Mouse (Mus musculus) heart, embryonic 14.5 days (tissue): ENCODE results near the gene Med24. TPM values are rescaled to one million over a fixed set of nuclear protein-coding genes. Genes with fewer than 3 reads are reported as not detected.

ENCODE experiments used
- ATAC-seq: fragments of 200-750 bp; cut with Nextera tagmentation; 2 replicates; pipeline ENCODE4 v1.8.0; 2017; ENCODE audit warnings: low read depth, moderate TSS enrichment; ENCODE audit not compliant: insufficient number of reproducible peaks, insufficient read depth, low FRiP score
- H3K27ac ChIP-seq, 2 experiments: fragments of 200-500 bp in 1 of 2; fragments of 300-500 bp in 1 of 2; sonication (generic) in 1 of 2; replicated peaks in 1 of 2; 2 replicates each; pipeline ENCODE4 v1.5.1; 2012 to 2014; ENCODE audit warnings: low read depth in 2 of 2, low read length in 2 of 2, control low read depth in 1 of 2, mild to moderate bottlenecking in 1 of 2, mixed read lengths in 1 of 2; ENCODE audit not compliant: control insufficient read depth in 1 of 2, insufficient read depth in 1 of 2
- H3K27me3 ChIP-seq: fragments of 300-500 bp; sonication (generic); 2 replicates; pipeline ENCODE4 v1.6.1; 2014; ENCODE audit warnings: mild to moderate bottlenecking, low read length, control low read depth; ENCODE audit not compliant: control insufficient read depth, insufficient read depth
- H3K36me3 ChIP-seq: fragments of 300-500 bp; sonication (generic); 2 replicates; pipeline ENCODE4 v1.6.1; 2014; ENCODE audit warnings: mild to moderate bottlenecking, control low read depth, low read length, mixed read lengths; ENCODE audit not compliant: control insufficient read depth, insufficient read depth
- H3K4me1 ChIP-seq, 2 experiments: fragments of 200-500 bp in 1 of 2; fragments of 300-500 bp in 1 of 2; sonication (generic) in 1 of 2; 2 replicates each; pipeline ENCODE4 v1.6.1; 2012 to 2014; ENCODE audit warnings: low read length in 2 of 2, control low read depth in 1 of 2, mixed read lengths in 1 of 2; ENCODE audit not compliant: control insufficient read depth in 2 of 2, insufficient read depth in 2 of 2
- H3K4me2 ChIP-seq: fragments of 300-500 bp; sonication (generic); 2 replicates; pipeline ENCODE4 v1.6.1; 2014; ENCODE audit warnings: mild to moderate bottlenecking, low read length
- H3K4me3 ChIP-seq, 2 experiments: fragments of 200-500 bp in 1 of 2; fragments of 300-500 bp in 1 of 2; sonication (generic) in 1 of 2; 2 replicates each; pipeline ENCODE4 v1.5.1; 2012 to 2014; ENCODE audit warnings: low read length in 2 of 2, mild to moderate bottlenecking in 2 of 2, control low read depth in 1 of 2, low read depth in 1 of 2, moderate library complexity in 1 of 2; ENCODE audit not compliant: control insufficient read depth in 1 of 2, insufficient read depth in 1 of 2
- H3K9ac ChIP-seq: fragments of 300-500 bp; sonication (generic); 2 replicates; pipeline ENCODE4 v1.6.1; 2014; ENCODE audit warnings: mild to moderate bottlenecking, low read length
- H3K9me3 ChIP-seq: fragments of 300-500 bp; sonication (generic); 2 replicates; pipeline ENCODE4 v1.6.1; 2016; ENCODE audit warnings: low read length, control low read depth; ENCODE audit not compliant: control insufficient read depth
- WGBS: fragments of 180-500 bp; shearing (Covaris S2); extraction: QIAGEN DNeasy Blood & Tissue Kit; methylation state at CpG from one replicate; pipeline ENCODE4 v1.1.7; 2014; 5-methylcytosine and 5-hydroxymethylcytosine counted together
- polyA plus RNA-seq: library from polyadenylated mRNA; unstranded; fragments of >200 nt; fragmentation: Nextera tagmentation; extraction: Ambion mirVana; gene quantifications from 2 replicates; pipeline ENCODE4 v1.2.1, GENCODE M21; 2014

Med24 gene
- polyA plus RNA-seq, 1 experiment from 2014 or later: 28.5 TPM

DNA sequence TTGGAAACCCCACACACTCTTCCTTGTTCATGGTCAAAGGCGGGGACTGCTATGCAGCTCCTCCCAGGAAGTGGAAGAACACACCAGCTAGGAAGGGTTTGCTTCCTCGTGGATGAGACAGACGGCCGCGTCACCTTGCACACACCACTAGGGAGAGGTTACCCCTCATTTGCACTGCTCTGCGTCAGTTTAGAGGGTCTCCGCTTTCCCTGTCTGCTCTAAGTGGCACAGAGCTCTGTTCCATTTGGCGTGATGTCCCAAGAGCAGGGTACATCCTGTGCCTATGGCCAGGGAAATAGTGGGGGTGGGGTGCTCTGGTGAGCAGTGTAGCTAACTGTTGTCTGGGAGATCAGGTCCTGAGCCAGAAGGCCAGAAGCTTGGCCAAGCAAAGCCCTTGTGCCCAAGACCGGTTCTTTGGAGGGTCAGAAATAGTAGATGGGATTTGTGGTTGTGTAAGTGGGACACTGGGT, 25.0 kb upstream of the Med24 start:
- Histone ChIP-seq H3K36me3 (peaks cover 52% of the 10 kb centered on the region), H3K9ac (peak overlapping the region; percentile 38), H3K27me3 (no peaks in the 10 kb centered on the region), H3K4me1 (peaks cover 53 to 71% of the 10 kb centered on the region in 2 experiments), H3K27ac (peak overlapping the region; percentile 91 to 96), H3K9me3 (no peaks in the 10 kb centered on the region), H3K4me2 (peak overlapping the region; percentile 35), H3K4me3 (no peak overlapping the region)
- no peak for ATAC-seq
- 48% methylated on average over 9 of the region's 9 CpGs for WGBS

DNA sequence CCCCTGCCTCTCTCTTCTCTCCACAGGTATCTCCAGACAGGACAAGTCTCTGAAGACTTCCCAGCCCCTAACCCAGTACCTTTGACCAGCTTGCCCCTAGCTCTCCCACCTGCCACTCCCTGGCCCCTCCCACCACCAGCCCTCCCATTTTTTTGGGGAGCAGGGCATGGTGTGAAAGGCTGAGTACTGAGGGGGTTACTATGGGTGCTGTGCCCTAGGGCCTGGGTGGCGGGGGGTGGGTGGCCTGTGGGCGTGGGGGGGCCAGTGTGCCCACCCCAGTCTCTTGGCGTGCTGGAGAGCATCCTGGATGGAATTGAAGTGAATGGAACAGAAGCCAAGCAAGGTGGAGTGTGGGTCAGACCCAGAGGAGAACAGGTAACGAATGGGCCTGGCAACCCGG, 24.0 kb upstream of the Med24 start:
- H3K4me1 ChIP-seq: peaks cover 63 to 80% of the 10 kb centered on the region in 2 experiments
- H3K4me2 ChIP-seq: no peak overlapping the region
- ATAC-seq: no peak
- no peaks in the 10 kb centered on the region for H3K9me3 ChIP-seq
- H3K9ac ChIP-seq: peak overlapping the region; percentile 62; the same call in 1 of the 2 replicates
- WGBS: 93% methylated on average over 5 of the region's 5 CpGs
- H3K27me3 ChIP-seq: no peaks in the 10 kb centered on the region
- H3K27ac ChIP-seq: peak overlapping the region in 1 of 2 experiments; percentile 91; a peak in 1 of 4 replicates
- H3K4me3 ChIP-seq: no peak overlapping the region
- peaks cover 42% of the 10 kb centered on the region for H3K36me3 ChIP-seq

DNA sequence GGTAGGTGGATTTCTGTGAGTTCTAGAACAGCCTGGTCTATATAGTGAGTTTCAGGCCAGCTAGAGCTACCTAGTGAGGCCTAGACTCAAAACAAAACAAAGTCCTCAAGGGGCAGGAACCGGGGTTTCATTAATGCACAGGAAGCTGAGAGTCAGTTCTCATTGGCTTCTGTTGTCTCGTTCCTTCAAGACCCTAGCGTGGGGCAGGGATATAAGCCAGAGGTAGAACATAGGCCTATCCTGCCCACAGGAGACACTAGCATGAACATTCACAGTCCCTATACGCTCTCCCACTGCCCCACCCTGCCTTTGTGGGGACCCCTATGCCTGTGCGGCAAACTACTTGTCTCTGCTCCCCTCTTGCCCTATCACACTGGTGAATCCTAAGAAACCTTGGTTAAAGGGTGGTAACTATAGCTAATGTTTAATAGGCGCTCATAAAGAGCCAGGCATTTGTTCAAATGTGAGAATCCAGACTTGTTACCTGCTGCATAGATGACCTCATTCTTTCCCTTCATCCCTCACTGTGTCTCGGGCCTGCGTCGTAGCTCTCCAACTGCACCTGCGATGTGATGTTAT, 23.4 kb upstream of the Med24 start:
- no peaks in the 10 kb centered on the region for H3K27me3 ChIP-seq
- no peak overlapping the region for H3K4me2 ChIP-seq
- WGBS: 81% methylated on average over 10 of the region's 10 CpGs
- H3K9me3 ChIP-seq: no peaks in the 10 kb centered on the region
- no peak overlapping the region for H3K4me3 ChIP-seq
- peaks cover 69 to 86% of the 10 kb centered on the region in 2 experiments for H3K4me1 ChIP-seq
- ATAC-seq: no peak
- H3K27ac ChIP-seq: peak overlapping the region; percentile 17 to 90; a peak in 2 of 4 replicates
- H3K9ac ChIP-seq: peak overlapping the region; percentile 62; the same call in 1 of the 2 replicates
- H3K36me3 ChIP-seq: peaks cover 37% of the 10 kb centered on the region

DNA sequence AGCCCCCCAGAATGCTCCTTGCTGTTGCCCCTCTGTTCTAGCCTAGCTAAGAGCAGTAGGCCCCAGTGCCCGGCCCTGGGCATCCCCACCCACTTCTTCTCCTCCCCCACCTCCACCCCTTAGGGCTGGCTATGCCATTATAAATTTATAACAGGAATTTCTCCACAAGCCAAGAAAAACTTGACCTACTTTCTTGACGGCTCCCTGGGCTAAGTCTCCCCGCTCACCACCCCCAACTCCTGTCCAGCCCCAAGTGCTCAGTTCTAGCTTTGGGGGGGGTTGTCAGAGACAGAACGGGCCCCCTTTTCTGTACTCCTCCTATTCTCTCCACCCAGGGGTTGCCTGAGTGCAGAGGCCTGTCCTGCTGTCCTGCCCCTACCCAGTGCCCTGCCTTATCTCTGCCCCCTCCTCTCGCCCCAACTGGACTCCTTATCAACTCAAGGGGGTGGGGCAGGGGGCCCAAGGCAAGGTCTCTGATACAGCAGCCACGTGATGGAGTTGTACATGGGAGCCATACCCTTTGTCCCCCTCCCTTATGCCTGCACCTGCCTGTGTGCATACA, 22.1 kb upstream of the Med24 start:
- Histone ChIP-seq H3K4me2 (peak overlapping the region; percentile 60), H3K9me3 (no peaks in the 10 kb centered on the region), H3K4me3 (peak overlapping the region in 1 of 2 experiments; percentile 14; a peak in 2 of 4 replicates), H3K36me3 (peaks cover 25% of the 10 kb centered on the region), H3K9ac (peak overlapping the region; percentile 62), H3K27me3 (no peaks in the 10 kb centered on the region), H3K4me1 (peaks cover 80 to 98% of the 10 kb centered on the region in 2 experiments), H3K27ac (peak overlapping the region; percentile 83 to 90)
- ATAC-seq: peak; percentile 59
- 3% methylated on average over 6 of the region's 6 CpGs for WGBS

DNA sequence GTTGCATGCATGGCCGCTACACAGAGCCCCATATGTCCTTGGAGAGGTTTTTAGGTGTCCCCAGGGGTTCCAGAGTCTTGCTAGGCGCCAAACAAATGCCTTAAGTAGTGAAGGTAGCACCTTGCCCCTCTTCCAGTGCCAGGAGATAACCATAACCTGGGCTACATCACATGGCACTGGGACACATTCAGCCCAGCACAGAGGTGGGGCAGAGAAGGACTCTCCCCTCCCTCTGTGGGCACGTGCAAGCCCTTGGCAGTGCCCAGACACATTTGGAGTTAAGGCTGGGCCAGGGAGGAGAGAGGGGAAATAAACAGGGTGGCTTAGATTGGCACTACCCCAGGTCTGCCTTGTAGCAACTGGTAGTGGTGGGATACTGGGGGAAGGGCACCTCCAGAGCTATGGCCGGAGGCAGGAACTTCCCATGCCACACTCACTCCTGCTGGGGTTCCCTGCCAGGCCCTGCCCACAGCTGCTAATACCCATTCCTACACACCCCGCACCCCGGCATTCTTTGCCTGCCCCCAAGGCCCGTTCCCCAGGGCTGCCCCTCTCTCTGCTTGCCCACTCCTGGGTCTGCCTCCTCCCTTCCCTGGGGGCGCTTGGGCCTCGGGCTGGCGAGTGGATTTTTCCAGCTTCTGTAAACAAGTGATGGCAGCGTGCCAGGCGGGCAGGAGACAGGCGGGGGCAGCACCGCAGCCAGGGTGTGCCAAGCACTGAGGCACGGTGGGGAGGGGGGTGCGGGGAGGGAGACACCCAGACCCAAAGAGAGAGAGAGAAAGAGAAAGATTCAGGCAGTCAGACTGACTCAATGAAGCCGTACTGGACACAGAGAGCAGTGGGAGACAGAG, 21.3 kb upstream of the Med24 start:
- no peaks in the 10 kb centered on the region for H3K9me3 ChIP-seq
- WGBS: 20% methylated on average over 17 of the region's 17 CpGs
- H3K4me2 ChIP-seq: peak overlapping the region; percentile 60
- H3K36me3 ChIP-seq: peaks cover 20% of the 10 kb centered on the region
- H3K27ac ChIP-seq: peak overlapping the region; percentile 83 to 90
- peaks cover 81 to 98% of the 10 kb centered on the region in 2 experiments for H3K4me1 ChIP-seq
- no peaks in the 10 kb centered on the region for H3K27me3 ChIP-seq
- peak; percentile 40 for ATAC-seq
- H3K4me3 ChIP-seq: peak overlapping the region in 1 of 2 experiments; percentile 14; a peak in 2 of 4 replicates
- peak overlapping the region; percentile 62 for H3K9ac ChIP-seq

DNA sequence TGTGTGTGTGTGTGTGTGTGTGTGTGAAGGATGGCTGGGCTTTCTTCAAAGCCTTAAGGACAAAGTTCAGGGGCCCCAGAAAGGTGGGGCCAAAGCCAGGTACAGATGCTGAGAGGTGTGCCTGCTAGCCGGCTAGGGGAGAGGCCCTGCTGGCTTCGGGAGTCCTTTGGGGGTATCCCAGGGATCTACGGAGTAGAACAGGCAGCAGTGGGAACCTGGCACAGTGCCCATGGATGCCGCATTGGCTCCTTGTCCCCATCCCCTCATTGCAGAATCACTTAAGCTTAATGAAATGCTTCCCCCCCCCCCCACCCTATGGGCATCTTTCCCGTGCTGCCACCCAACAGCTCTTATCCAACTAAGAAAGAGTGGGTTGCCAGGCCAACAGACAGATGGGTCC, 20.5 kb upstream of the Med24 start:
- no peak overlapping the region for H3K4me3 ChIP-seq
- H3K27ac ChIP-seq: peak overlapping the region; percentile 83 to 90
- WGBS: 14% methylated on average over 5 of the region's 5 CpGs
- H3K4me1 ChIP-seq: peaks cover 82 to 99% of the 10 kb centered on the region in 2 experiments
- no peaks in the 10 kb centered on the region for H3K27me3 ChIP-seq
- ATAC-seq: no peak
- H3K9me3 ChIP-seq: no peaks in the 10 kb centered on the region
- peaks cover 20% of the 10 kb centered on the region for H3K36me3 ChIP-seq
- peak overlapping the region; percentile 60 for H3K4me2 ChIP-seq
- peak overlapping the region; percentile 63; the same call in 1 of the 2 replicates for H3K9ac ChIP-seq
